Mouse (Mus musculus): ENCODE measurements around the gene Isl2. TPM values are rescaled to one million over a fixed set of nuclear protein-coding genes. Genes with fewer than 3 reads are reported as not detected.

Isl2 gene
- total RNA-seq, 2 experiments from 2014 or later, result not detected

DNA sequence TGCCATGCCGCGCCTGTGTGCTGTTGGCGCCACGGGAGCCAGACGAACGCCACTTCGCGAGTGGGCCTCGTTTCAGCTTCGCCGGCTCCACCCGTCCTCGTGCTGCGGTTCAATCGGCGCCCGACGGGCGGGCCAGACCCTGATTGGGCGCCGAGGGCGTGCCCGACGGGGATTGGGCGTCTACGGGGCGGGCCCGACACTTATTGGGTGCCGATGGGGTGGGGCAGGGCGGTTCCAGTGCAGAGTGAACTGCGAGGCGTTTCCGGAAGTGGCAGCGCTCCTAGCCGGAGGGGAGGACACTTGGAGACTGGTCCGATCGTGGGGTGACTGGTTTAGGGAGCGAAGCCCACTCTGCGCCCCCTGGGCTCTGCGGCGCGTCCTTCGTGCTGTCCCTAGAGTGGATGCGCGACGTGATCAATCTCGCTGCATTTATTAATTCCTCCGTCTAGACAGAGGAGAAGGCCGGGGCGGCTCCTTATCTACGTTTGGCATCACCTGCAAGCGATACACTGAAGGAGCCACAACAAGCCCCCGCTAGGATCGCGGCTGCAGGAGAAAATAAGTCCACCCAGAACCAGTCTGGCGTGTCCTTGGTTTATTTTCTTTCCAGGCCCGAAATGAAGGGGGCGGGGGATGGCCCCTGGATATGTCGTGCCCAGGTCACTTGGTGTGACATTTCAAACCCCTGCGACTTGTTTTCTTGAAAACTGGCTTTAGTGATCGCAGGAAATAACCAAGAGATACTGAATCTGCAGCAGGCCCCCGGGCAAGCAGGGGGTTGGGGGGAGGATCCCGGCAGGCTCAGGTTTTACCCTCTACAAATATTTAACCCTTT is 7.9 kb downstream of the Isl2 start:
- peak in 1 of 2 experiments; percentile 40 for DNase-seq (ENCODE audit: low spot score in 2 of 2)

DNA sequence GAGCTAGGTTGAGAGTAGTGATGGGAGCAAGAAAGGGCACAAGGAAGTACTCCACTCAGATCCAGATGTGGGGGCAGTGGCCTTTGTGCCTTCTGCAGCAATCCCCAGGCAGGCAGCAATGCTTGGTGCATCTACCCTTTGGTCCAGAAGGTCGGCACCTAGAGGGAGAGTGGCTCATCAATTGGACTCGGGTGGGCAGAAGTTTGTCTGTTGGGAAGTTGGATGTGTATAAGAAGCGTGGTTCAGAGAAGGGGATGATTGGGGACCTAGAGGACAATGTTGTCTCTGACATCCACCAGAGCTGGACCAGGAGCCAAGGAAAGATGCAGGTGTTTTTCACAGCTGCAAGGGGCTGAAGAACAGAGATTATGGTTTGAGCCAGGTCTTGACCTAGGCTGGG is 10.4 kb downstream of the Isl2 start:
- no peak for DNase-seq (ENCODE audit: low spot score in 2 of 2)

DNA sequence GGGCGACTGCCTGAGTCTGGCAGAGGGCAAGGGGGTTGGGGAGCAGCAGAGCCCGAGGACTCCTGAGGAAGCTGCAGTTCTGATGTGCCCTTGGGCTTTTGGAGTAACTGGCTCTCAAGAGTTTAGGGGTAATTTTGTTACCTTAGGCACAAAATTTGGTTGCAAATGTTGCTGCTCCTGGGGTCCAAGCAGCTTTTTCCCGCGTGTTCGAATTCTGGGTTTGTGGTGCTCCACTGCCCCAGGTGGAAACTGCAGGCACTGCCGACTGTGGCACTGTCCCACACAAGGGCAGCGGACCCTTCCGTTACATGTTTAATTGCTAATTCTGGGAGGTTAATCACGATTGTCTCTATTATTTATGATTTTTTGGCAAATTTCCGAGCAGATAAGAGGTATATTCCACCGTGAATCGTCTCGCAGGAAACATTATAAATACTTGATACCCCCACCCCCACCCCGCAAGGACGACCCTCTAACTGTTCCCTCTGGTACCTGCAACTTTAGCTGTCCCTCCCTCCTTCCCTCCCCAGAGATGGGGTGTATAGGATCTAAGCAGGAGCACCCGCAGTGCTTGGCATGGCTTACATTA is 10.9 kb downstream of the Isl2 start:
- no peak for DNase-seq (ENCODE audit: low spot score in 2 of 2)

DNA sequence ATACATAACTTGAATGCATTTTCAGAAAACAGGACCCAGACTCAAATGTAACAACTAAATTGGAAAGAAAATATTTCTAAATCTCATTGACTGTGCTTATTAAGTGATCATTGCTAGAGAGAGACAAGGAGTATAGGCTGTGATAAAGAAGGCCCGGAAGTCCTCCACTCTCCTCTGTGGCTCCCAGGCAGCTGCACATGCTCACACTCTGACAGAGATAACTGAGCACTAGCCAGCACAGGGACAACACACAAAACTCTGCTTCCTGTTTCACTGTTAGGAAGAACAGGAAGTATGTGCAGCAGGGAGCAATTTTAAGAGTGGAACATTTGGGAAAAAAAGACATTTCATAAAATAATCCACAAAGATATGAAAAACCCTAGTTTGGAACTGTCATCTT is 16.5 kb downstream of the Isl2 start:
- no peak for DNase-seq (ENCODE audit: low spot score in 2 of 2)

DNA sequence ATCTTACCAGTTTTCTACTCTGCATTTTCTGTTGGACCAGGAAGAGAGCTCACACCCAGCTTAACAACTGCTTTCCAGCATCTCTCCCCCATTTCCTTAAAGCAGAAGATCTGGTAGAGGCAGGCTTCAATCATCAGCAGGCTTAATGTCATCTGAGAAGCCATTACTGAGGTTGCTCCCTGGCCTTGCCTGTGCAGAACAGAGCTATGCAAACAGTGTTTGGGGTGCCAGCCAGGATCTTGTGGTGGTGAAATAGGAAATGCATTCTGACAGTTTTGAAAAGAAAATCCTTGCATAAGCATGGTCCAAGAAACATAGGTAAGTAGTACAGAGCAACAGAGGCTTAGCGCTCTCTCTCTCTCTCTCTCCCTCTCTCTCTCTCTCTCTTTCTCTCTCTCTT is 22.5 kb downstream of the Isl2 start:
- DNase-seq (ENCODE audit: low spot score in 2 of 2), result no peak

DNA sequence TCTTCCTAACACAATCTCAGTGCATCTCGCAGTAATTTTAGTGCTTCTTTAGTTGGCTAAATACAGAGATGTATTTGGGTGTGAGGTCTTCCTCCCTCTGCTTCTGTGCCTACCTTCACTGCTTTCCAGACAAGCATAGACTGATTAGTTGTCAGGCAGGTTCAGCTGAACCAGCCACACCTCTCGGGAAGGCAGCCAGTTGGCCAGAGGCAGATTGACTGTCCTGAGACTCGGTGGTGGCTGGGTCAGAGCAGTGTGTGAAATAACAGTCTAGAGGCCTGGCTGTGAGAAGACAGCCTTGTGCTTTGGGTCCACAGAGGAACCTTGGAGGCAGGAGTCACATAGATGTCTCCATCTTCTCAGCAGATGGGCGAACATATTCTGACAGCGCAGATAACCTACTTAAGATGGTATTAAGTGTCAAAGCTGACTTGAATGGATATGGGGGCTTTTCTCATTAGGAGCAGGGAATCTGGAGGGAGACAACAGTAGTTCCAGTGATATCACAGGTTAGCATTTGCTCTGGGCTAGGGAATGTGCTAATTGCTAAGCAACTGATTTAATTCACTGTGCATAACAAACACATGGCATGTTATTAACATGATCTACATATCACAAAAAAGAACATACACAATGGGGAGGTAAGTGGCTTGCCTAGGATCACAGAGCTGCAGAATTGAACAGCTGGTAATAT is 30.1 kb downstream of the Isl2 start:
- no peak for DNase-seq (ENCODE audit: low spot score in 2 of 2)

DNA sequence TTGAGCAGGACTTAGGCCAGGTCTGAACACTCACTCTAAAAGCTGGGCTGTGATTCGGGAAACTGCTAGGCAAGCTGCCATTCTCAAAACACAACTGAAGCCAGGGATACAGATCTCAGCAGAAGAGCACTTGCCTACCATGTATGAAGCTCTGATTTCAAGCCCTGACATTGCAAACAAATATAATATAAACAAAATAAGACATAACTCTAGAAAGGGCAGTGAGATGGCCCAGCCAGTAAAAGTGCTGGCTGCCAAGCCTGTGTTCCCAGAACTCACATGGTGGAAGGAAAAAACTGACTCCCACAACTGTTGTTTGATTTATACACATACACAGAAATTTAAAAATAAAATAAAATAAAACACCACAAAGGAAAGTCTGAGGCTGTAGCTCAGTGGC is 32.6 kb downstream of the Isl2 start:
- no peak for DNase-seq (ENCODE audit: low spot score in 2 of 2)

DNA sequence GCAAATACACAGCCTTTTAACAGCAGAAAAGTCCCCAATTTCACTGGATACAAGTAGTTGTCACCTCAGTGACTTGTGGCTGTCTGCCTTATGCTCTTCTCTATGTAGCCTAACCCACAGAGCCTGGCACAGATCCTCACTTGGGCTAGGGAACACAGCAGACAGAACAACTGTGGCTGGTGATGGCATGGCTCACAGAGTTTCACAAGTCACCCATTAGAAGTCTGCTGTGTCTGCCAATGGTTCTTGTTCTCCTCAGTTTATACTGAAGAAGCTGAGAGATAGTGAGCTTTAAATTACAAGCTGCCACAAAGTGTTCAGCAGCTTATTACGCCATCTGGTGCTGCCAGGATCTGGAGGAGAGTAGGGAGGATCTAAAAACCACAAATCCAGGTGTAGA is 38.1 kb downstream of the Isl2 start:
- no peak for DNase-seq (ENCODE audit: low spot score in 2 of 2)

DNA sequence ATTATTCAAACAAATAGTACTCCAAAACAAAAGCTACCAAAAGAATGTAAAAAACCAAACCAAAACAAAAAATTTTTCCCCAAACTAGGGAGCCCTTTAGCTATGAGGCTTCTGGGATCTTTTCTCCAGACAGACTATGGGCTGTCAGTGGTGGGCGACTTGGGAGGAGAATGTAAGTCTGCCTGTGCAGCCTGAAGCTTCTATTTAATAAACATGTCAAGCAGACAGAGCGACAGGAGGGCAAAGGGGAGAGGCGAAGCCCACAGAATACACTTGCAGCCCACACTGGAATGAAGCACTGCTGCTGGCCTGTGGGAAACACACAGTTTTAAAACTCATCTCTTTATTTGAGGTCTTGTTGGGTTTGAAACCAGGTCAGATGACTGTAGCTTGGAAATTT is 42.9 kb downstream of the Isl2 start:
- DNase-seq (ENCODE audit: low spot score in 2 of 2), result no peak

DNA sequence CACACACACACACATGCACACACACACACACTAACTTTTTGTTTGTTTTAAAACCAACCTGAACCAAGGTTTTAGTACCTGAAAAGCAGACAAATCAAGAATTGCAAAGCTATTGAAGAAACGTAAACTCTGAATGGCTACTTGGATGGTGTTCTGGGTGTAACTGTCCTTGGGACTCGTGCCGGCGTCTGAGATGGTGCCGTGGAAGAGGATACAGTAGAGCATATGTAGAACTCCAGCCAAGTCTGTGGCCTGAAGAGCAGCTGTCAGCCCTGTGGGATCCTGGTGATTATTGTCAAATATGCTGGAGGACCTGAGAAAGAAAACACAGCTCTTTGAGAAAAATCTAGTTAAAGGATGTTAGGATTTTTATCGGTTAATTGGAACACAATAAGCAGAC is 47.7 kb downstream of the Isl2 start:
- DNase-seq (ENCODE audit: low spot score in 2 of 2), result no peak

Other genes starting within 250 kb of the Isl2 start
- 1 to 10 TPM; 1.5 to 1.6 TPM for gene Nrg4, start 211.8 kb upstream of the Isl2 start, total RNA-seq (2021)
- under 1 TPM; 0.44 to 0.74 TPM for gene Tmem266, start 211.8 kb upstream of the Isl2 start, total RNA-seq (2021)
- gene Etfa, start 26.4 kb upstream of the Isl2 start, total RNA-seq (2021), result 100 to 1,000 TPM; 212 to 213 TPM